Mouse (Mus musculus): Measurements from ENCODE around the gene Zfp385b. TPM values are rescaled to one million over a fixed set of nuclear protein-coding genes. Genes with fewer than 3 reads are reported as not detected.

Zfp385b gene
- polyA plus RNA-seq, 1 experiment from 2014 or later: 14.1 TPM

- no peak for ATAC-seq (ENCODE audit: low FRiP score)
- Histone ChIP-seq H3K4me1 (replicated peaks; ENCODE audit: control insufficient read depth, insufficient read depth, low read length) (no peaks in the 10 kb centered on the region), H3K9ac (no peak overlapping the region), H3K4me2 (replicated peaks) (no peak overlapping the region), H3K4me3 (replicated peaks; ENCODE audit: low read length) (no peak overlapping the region), H3K36me3 (replicated peaks; ENCODE audit: control insufficient read depth, insufficient read depth) (no peaks in the 10 kb centered on the region), H3K9me3 (ENCODE audit: control insufficient read depth, low read length) (no peaks in the 10 kb centered on the region), H3K27ac (no peak overlapping the region), H3K27me3 (ENCODE audit: control insufficient read depth, insufficient read depth, low read length) (no peaks in the 10 kb centered on the region)
- WGBS: 94% methylated on average over 8 of the region's 8 CpGs
- DNase-seq (ENCODE audit: low spot score): no peak
These were observed 325.7 kb downstream of the Zfp385b start for GRCm38 (mm10) chr2:77493695-77494094.

DNA sequence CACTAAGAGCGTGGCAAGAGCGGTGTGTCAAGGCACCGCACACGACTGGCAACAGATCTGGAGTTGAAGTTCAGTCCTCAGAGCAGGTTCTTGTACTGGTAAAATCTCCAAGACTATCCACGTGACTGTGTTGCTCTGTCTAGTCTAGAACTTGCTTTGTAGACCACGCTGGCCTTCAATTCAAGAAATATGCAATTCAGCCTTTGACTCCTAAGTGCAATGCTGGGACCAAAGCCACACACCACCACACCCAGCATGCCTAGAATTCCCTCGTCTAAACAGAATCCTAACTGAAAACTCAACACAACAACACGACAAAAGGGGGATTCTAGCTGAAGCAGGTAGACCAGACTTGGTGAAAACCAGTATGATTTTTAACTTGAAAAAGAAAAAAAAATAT is 332.3 kb downstream of the Zfp385b start:
- Histone ChIP-seq H3K27ac (no peak overlapping the region), H3K4me3 (replicated peaks; ENCODE audit: low read length) (no peak overlapping the region), H3K27me3 (ENCODE audit: control insufficient read depth, insufficient read depth, low read length) (no peaks in the 10 kb centered on the region), H3K4me1 (replicated peaks; ENCODE audit: control insufficient read depth, insufficient read depth, low read length) (no peaks in the 10 kb centered on the region), H3K9ac (no peak overlapping the region), H3K4me2 (replicated peaks) (no peak overlapping the region), H3K36me3 (replicated peaks; ENCODE audit: control insufficient read depth, insufficient read depth) (no peaks in the 10 kb centered on the region), H3K9me3 (ENCODE audit: control insufficient read depth, low read length) (no peaks in the 10 kb centered on the region)
- DNase-seq (ENCODE audit: low spot score): no peak
- ATAC-seq (ENCODE audit: low FRiP score): no peak
- 90% methylated on average over 8 of the region's 8 CpGs for WGBS

- H3K36me3 ChIP-seq (replicated peaks; ENCODE audit: control insufficient read depth, insufficient read depth): no peaks in the 10 kb centered on the region
- no peak for DNase-seq (ENCODE audit: low spot score)
These were observed 338.2 kb downstream of the Zfp385b start for GRCm38 (mm10) chr2:77481274-77481673.

GRCm38 (mm10) chr2:77477536-77477935 is 341.9 kb downstream of the Zfp385b start:
- no peak overlapping the region for H3K9ac ChIP-seq
- no peak overlapping the region for H3K4me3 ChIP-seq (replicated peaks; ENCODE audit: low read length)
- ATAC-seq (ENCODE audit: low FRiP score): no peak
- no peak overlapping the region for H3K4me2 ChIP-seq (replicated peaks)
- DNase-seq (ENCODE audit: low spot score): no peak
- H3K27me3 ChIP-seq (ENCODE audit: control insufficient read depth, insufficient read depth, low read length): no peaks in the 10 kb centered on the region
- no peak overlapping the region for H3K27ac ChIP-seq
- H3K36me3 ChIP-seq (replicated peaks; ENCODE audit: control insufficient read depth, insufficient read depth): no peaks in the 10 kb centered on the region
- H3K9me3 ChIP-seq (ENCODE audit: control insufficient read depth, low read length): 0 out of 2 replicates have a peak, but pooled peaks cover 6% of the 10 kb centered on the region
- 93% methylated on average over 10 of the region's 10 CpGs for WGBS
- H3K4me1 ChIP-seq (replicated peaks; ENCODE audit: control insufficient read depth, insufficient read depth, low read length): no peaks in the 10 kb centered on the region

More at GRCm38 (mm10) chr2:77481274-77481673, 338.2 kb downstream of the Zfp385b start:
- Histone ChIP-seq H3K9me3 (ENCODE audit: control insufficient read depth, low read length) (no peaks in the 10 kb centered on the region), H3K4me3 (replicated peaks; ENCODE audit: low read length) (no peak overlapping the region), H3K27me3 (ENCODE audit: control insufficient read depth, insufficient read depth, low read length) (no peaks in the 10 kb centered on the region), H3K27ac (no peak overlapping the region), H3K4me2 (replicated peaks) (no peak overlapping the region), H3K4me1 (replicated peaks; ENCODE audit: control insufficient read depth, insufficient read depth, low read length) (no peaks in the 10 kb centered on the region), H3K9ac (no peak overlapping the region)
- WGBS: 96% methylated on average over 10 of the region's 10 CpGs
- no peak for ATAC-seq (ENCODE audit: low FRiP score)

GRCm38 (mm10) chr2:77476444-77476843 is 343.0 kb downstream of the Zfp385b start:
- Histone ChIP-seq H3K4me1 (replicated peaks; ENCODE audit: control insufficient read depth, insufficient read depth, low read length) (no peaks in the 10 kb centered on the region), H3K4me2 (replicated peaks) (no peak overlapping the region), H3K9ac (no peak overlapping the region), H3K4me3 (replicated peaks; ENCODE audit: low read length) (no peak overlapping the region), H3K9me3 (ENCODE audit: control insufficient read depth, low read length) (0 out of 2 replicates have a peak, but pooled peaks cover 6% of the 10 kb centered on the region), H3K27me3 (ENCODE audit: control insufficient read depth, insufficient read depth, low read length) (no peaks in the 10 kb centered on the region), H3K27ac (no peak overlapping the region), H3K36me3 (replicated peaks; ENCODE audit: control insufficient read depth, insufficient read depth) (no peaks in the 10 kb centered on the region)
- DNase-seq (ENCODE audit: low spot score) (no peak), ATAC-seq (ENCODE audit: low FRiP score) (no peak)
- WGBS: 81% methylated on average over 8 of the region's 8 CpGs

GRCm38 (mm10) chr2:77472254-77472837 is 347.1 kb downstream of the Zfp385b start:
- ATAC-seq (ENCODE audit: low FRiP score): peak; percentile 21; the same call in 1 of the 2 replicates
- Histone ChIP-seq H3K9me3 (ENCODE audit: control insufficient read depth, low read length) (0 out of 2 replicates have a peak, but pooled peaks cover 6% of the 10 kb centered on the region), H3K36me3 (replicated peaks; ENCODE audit: control insufficient read depth, insufficient read depth) (no peaks in the 10 kb centered on the region), H3K9ac (no peak overlapping the region), H3K4me1 (replicated peaks; ENCODE audit: control insufficient read depth, insufficient read depth, low read length) (no peaks in the 10 kb centered on the region), H3K27ac (0 out of 2 replicates have a peak overlapping the region, but pooled peaks have one; percentile 9), H3K4me2 (replicated peaks) (no peak overlapping the region), H3K27me3 (ENCODE audit: control insufficient read depth, insufficient read depth, low read length) (no peaks in the 10 kb centered on the region), H3K4me3 (replicated peaks; ENCODE audit: low read length) (no peak overlapping the region)
- no peak for DNase-seq (ENCODE audit: low spot score)
- 59% methylated on average over 11 of the region's 11 CpGs for WGBS

GRCm38 (mm10) chr2:77470716-77471115 is 348.7 kb downstream of the Zfp385b start:
- Histone ChIP-seq H3K27me3 (ENCODE audit: control insufficient read depth, insufficient read depth, low read length) (no peaks in the 10 kb centered on the region), H3K36me3 (replicated peaks; ENCODE audit: control insufficient read depth, insufficient read depth) (no peaks in the 10 kb centered on the region), H3K27ac (no peak overlapping the region), H3K9me3 (ENCODE audit: control insufficient read depth, low read length) (0 out of 2 replicates have a peak, but pooled peaks cover 6% of the 10 kb centered on the region), H3K4me2 (replicated peaks) (no peak overlapping the region), H3K9ac (no peak overlapping the region), H3K4me1 (replicated peaks; ENCODE audit: control insufficient read depth, insufficient read depth, low read length) (no peaks in the 10 kb centered on the region), H3K4me3 (replicated peaks; ENCODE audit: low read length) (no peak overlapping the region)
- no peak for DNase-seq (ENCODE audit: low spot score)
- no peak for ATAC-seq (ENCODE audit: low FRiP score)
- 78% methylated on average over 7 of the region's 7 CpGs for WGBS

GRCm38 (mm10) chr2:77461413-77461812 is 358.0 kb downstream of the Zfp385b start:
- no peaks in the 10 kb centered on the region for H3K4me1 ChIP-seq (replicated peaks; ENCODE audit: control insufficient read depth, insufficient read depth, low read length)
- no peak overlapping the region for H3K9ac ChIP-seq
- WGBS: 92% methylated on average over 10 of the region's 10 CpGs
- H3K27ac ChIP-seq: no peak overlapping the region
- DNase-seq (ENCODE audit: low spot score) (no peak), ATAC-seq (ENCODE audit: low FRiP score) (no peak)
- H3K27me3 ChIP-seq (ENCODE audit: control insufficient read depth, insufficient read depth, low read length): no peaks in the 10 kb centered on the region
- no peaks in the 10 kb centered on the region for H3K36me3 ChIP-seq (replicated peaks; ENCODE audit: control insufficient read depth, insufficient read depth)
- no peak overlapping the region for H3K4me3 ChIP-seq (replicated peaks; ENCODE audit: low read length)
- H3K4me2 ChIP-seq (replicated peaks): no peak overlapping the region
- no peaks in the 10 kb centered on the region for H3K9me3 ChIP-seq (ENCODE audit: control insufficient read depth, low read length)

DNA sequence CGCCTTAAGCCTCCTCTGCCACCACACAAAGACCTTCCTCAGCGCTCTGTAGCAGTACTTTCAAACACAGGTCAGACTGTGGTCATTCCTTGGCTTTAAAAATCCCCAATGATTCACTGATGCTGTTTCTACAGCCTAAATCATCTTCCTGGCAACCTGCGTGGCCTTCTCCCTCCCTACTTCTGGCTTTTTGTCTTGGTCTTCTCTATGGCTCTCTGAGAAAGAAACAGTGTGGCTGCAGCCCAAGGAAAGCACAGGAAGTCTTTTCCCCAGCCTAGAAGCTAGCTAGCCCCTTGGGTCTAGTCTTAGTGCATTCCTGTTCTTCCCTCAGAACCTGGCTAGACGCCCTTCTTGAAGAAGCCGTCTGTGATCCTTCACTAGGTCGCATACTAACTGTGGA is 359.4 kb downstream of the Zfp385b start:
- DNase-seq (ENCODE audit: low spot score): no peak

GRCm38 (mm10) chr2:77458431-77458830 is 361.0 kb downstream of the Zfp385b start:
- H3K9me3 ChIP-seq (ENCODE audit: control insufficient read depth, low read length): no peaks in the 10 kb centered on the region
- ATAC-seq (ENCODE audit: low FRiP score) (no peak), DNase-seq (ENCODE audit: low spot score) (no peak)
- H3K36me3 ChIP-seq (replicated peaks; ENCODE audit: control insufficient read depth, insufficient read depth): no peaks in the 10 kb centered on the region
- H3K27ac ChIP-seq: no peak overlapping the region
- no peaks in the 10 kb centered on the region for H3K27me3 ChIP-seq (ENCODE audit: control insufficient read depth, insufficient read depth, low read length)
- no peak overlapping the region for H3K4me3 ChIP-seq (replicated peaks; ENCODE audit: low read length)
- WGBS: 86% methylated on average over 6 of the region's 6 CpGs
- no peaks in the 10 kb centered on the region for H3K4me1 ChIP-seq (replicated peaks; ENCODE audit: control insufficient read depth, insufficient read depth, low read length)
- no peak overlapping the region for H3K4me2 ChIP-seq (replicated peaks)
- no peak overlapping the region for H3K9ac ChIP-seq

More for the DNA sequence above, 359.4 kb downstream of the Zfp385b start:
- Histone ChIP-seq H3K27ac (no peak overlapping the region), H3K36me3 (replicated peaks; ENCODE audit: control insufficient read depth, insufficient read depth) (no peaks in the 10 kb centered on the region), H3K27me3 (ENCODE audit: control insufficient read depth, insufficient read depth, low read length) (no peaks in the 10 kb centered on the region), H3K9ac (no peak overlapping the region), H3K9me3 (ENCODE audit: control insufficient read depth, low read length) (no peaks in the 10 kb centered on the region), H3K4me1 (replicated peaks; ENCODE audit: control insufficient read depth, insufficient read depth, low read length) (no peaks in the 10 kb centered on the region), H3K4me3 (replicated peaks; ENCODE audit: low read length) (no peak overlapping the region), H3K4me2 (replicated peaks) (no peak overlapping the region)
- ATAC-seq (ENCODE audit: low FRiP score): no peak
- 90% methylated on average over 6 of the region's 6 CpGs for WGBS
